Mouse (Mus musculus): ENCODE results near the gene Tef. TPM values are rescaled to one million over a fixed set of nuclear protein-coding genes. Genes with fewer than 3 reads are reported as not detected.

Gene Tef
- polyA plus RNA-seq, 1 experiment, result 16.2 TPM

DNA sequence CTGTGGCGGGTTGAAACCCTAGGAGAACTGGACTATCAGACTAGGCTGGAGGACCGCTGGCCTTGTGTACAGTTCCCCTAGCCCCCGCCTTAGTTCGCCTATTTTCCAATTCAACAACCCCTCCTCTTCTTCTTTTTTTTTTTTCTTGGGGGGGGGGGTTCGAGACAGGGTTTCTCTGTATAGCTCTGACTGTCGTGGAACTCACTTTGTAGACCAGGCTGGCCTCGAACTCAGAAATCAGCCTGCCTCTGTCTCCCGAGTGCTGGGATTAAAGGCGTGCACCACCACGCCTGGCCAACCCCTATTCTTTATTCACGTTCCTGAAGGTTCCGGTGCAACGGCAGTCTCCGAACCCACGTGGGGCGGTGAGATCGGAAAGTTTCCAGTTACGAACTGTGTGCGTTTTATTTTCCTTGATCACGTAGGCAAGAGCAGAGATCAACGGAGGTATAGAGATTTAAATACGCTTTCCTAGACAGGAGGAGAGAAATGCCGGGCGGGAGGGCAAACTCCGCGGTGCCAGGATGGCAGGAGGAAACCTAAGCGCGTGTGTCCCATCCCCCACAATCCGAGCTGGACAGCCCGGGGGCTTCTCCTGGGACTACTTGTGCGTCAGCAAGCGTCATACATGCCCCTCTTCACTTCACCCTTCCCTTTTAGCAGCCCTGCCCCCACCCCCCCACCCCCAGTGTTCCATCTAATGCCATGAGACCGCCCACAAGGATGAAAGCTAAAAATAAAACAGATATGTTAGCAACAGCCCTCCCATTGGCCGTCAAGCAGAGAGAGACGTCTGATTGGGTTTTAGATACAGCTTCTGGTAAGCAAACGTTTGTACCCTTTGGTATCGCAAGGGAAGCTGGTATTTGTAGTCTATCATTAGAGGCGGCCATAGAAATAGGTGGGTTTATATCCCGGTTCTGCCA, 57.4 kb downstream of the Tef start:
- under 1% methylated on average over 39 of the region's 39 CpGs for WGBS
- H3K4me1 ChIP-seq (ENCODE audit: control insufficient read depth, insufficient read depth, low read length), result peaks cover 2% of the 10 kb centered on the region; the same call in 1 of the 2 replicates

DNA sequence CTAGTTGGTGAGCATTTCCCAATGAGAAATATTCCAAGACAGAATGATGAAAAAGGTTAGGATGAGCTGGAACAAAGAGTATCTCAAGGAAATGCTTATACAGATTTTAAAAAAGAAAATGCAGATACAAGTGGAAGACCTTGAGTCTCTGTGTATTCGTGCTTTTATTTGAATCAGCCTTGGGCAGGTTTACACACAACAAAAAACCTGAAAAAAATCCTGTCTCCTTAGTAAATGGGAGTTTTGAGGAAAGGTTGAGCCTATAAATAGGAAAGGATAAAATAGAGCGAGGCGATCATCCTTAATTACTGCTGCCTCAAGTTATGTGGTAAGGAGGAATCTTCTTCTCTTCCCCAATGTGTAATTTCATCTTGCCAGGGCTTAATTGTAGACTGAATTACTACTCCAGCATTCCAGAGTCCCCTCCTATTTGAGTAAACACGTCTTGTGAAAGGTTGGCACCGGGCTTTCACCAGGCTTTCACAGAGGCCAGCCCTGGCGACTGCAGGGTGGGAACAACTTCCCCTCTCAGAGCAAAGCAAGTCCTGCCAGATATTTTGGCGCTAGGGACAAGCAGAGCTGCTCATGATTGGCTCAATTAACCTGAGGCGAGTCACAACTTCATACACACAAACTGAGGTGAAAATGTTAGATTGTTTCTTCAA, 58.4 kb downstream of the Tef start:
- WGBS, result 21% methylated on average over 8 of the region's 8 CpGs
- H3K4me1 ChIP-seq (ENCODE audit: control insufficient read depth, insufficient read depth, low read length), result no peaks in the 10 kb centered on the region; the same call in 1 of the 2 replicates
- no peak overlapping the region for H3K4me3 ChIP-seq (replicated peaks; ENCODE audit: control insufficient read depth, low read depth, low read length)
- TF ChIP-seq CTCF (IDR thresholded peaks at IDR 0.05; ENCODE audit: control insufficient read depth, insufficient read depth, low read length) (no peak), POLR2A (IDR thresholded peaks at IDR 0.05; ENCODE audit: borderline replicate concordance, control insufficient read depth, low read depth, low read length) (no peak)
- H3K27ac ChIP-seq (ENCODE audit: control insufficient read depth, insufficient read depth, low read depth, low read length, poor library complexity), result peak overlapping the region; percentile 29

More for the DNA sequence above, 57.4 kb downstream of the Tef start:
- TF ChIP-seq POLR2A (IDR thresholded peaks at IDR 0.05; ENCODE audit: borderline replicate concordance, control insufficient read depth, low read depth, low read length) (peak; percentile 35; the same call in 1 of the 2 replicates), CTCF (IDR thresholded peaks at IDR 0.05; ENCODE audit: control insufficient read depth, insufficient read depth, low read length) (no peak)
- peak overlapping the region; percentile 93 for H3K4me3 ChIP-seq (replicated peaks; ENCODE audit: control insufficient read depth, low read depth, low read length)
- H3K27ac ChIP-seq (ENCODE audit: control insufficient read depth, insufficient read depth, low read depth, low read length, poor library complexity), result peak overlapping the region; percentile 94

DNA sequence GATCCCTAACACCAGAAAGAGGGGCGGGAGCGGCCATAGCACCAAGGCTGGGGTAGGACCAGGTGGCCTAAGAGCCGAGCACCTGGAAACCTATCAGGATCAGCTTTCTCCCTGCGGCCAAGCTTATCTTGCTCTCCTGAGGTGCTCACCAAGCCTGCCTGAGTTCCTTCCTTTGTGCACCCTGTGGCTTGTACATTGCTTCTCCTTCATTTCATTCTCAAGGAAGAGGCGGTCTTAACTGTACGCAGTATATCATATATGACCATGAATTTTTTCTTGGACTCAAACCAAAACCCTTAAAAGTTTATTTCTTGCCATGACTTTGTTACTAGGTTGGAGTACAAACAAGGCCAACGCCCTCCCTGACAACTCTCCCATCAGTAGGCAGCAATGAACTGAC, 62.0 kb downstream of the Tef start:
- Histone ChIP-seq H3K4me1 (ENCODE audit: control insufficient read depth, insufficient read depth, low read length) (no peaks in the 10 kb centered on the region; the same call in 1 of the 2 replicates), H3K4me3 (replicated peaks; ENCODE audit: control insufficient read depth, low read depth, low read length) (no peak overlapping the region), H3K27ac (ENCODE audit: control insufficient read depth, insufficient read depth, low read depth, low read length, poor library complexity) (no peak overlapping the region)
- WGBS, result 71% methylated on average over 7 of the region's 7 CpGs
- no peak for TF ChIP-seq POLR2A (IDR thresholded peaks at IDR 0.05; ENCODE audit: borderline replicate concordance, control insufficient read depth, low read depth, low read length)
- no peak for TF ChIP-seq CTCF (IDR thresholded peaks at IDR 0.05; ENCODE audit: control insufficient read depth, insufficient read depth, low read length)

DNA sequence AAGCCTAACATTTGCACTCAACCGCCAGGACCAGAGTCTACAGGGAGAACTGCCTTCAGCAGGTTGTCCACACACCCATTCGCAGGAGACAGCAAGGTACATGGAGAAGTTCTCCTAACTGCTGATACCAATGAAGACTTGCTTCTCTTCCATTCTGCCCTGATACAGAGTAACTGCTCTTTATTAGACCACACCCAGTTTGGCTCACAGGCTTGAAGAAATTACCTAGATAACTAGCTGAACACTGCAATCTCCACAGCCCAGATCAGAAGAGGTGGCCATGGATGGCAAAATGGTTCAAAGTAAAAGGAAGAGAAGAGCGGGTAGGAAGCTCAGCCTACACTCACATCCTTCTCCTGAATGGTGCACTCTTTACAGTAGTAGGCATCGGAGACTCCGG, 67.8 kb downstream of the Tef start:
- Histone ChIP-seq H3K4me1 (ENCODE audit: control insufficient read depth, insufficient read depth, low read length) (no peaks in the 10 kb centered on the region; the same call in 1 of the 2 replicates), H3K27ac (ENCODE audit: control insufficient read depth, insufficient read depth, low read depth, low read length, poor library complexity) (peak overlapping the region; percentile 30; the same call in 1 of the 2 replicates), H3K4me3 (replicated peaks; ENCODE audit: control insufficient read depth, low read depth, low read length) (no peak overlapping the region)
- 81% methylated on average over 5 of the region's 5 CpGs for WGBS
- TF ChIP-seq CTCF (IDR thresholded peaks at IDR 0.05; ENCODE audit: control insufficient read depth, insufficient read depth, low read length) (no peak), POLR2A (IDR thresholded peaks at IDR 0.05; ENCODE audit: borderline replicate concordance, control insufficient read depth, low read depth, low read length) (no peak)

DNA sequence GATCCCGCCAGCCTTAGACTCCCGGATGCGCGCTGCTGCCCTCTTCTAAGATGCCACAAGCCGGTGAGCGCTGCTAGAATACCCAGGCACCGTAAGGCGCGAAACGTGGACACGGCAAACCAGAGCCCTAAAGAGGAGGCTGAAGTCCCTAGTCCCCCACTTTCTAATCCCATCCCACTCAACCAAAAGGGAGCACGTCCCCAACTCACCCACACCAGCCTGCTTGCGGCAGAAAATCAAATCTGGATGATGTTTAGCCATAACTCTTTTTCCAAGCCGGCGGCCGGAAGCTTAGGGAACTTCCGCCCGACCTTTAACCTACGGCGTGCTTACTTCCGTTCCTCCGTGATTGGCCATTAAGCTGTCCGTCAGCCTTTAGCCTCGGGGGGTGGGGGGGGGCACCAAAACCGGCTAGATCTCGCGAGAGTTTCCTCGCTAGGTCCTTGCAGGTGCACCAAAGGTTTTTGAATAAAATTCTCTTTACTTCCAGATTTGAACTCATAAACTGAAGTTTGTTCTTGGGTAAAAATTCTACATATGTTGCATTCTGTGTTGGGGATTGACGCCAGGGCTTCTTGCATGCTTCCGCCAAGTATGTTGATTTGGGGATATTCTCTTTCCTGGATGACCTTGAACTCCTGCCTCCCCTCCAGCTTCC, 69.5 kb downstream of the Tef start, which contains the start of gene Phf5a:
TSS of gene Phf5a (minus strand) at position 308 of the 658 bp plus-strand sequence.
- WGBS, result under 1% methylated on average over 30 of the region's 30 CpGs
- Histone ChIP-seq H3K4me1 (ENCODE audit: control insufficient read depth, insufficient read depth, low read length) (no peaks in the 10 kb centered on the region; the same call in 1 of the 2 replicates), H3K27ac (ENCODE audit: control insufficient read depth, insufficient read depth, low read depth, low read length, poor library complexity) (peak within 1 kb of the TSS; percentile 89), H3K4me3 (replicated peaks; ENCODE audit: control insufficient read depth, low read depth, low read length) (peak within 1 kb of the TSS; percentile 85)
- TF ChIP-seq CTCF (IDR thresholded peaks at IDR 0.05; ENCODE audit: control insufficient read depth, insufficient read depth, low read length), result no peak

DNA sequence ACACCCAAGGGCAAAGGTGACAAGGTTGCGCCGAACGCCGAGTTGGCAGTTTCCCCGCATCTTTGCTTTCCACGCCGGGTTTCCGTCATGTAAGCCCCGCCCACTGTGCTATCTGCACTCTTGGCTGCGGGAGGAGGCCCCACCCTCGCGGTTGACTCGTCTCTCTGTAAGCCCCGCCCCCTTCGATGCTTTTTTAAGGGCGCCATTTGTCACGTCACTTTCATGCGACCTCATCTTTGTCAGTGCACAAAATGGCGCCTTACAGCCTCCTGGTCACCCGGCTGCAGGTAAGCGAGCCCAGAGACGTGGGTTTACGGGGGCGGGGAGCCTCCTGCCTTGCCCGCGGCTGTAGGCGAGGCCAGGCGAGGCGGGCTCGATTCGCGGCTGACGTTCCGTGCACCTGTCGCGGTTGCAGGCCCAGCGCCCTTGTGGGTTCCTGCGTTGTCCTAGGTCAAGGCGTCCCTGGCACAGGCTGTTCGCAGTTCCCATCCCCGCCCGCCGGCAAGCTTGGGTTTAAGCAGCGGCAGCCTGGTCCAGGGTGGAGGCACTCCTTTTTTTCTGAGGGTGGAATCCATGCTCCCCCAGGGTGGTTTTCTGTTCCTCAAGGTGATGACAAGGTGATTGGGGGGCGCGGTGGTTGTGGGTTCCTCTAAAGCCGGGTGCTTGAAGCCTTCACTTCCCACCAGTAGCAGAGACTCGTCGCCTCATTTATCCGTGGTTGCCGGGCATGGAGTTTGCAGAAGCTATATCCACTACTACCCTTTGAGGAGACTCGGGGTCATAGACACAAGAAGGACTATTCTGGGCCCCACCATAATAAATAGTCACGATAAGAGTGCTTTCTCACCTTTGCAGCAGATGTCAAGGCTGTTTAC, 70.3 kb downstream of the Tef start, which contains the start of gene Aco2:
TSS of gene Aco2 (plus strand) at position 48 of the 875 bp plus-strand sequence.
- Histone ChIP-seq H3K4me3 (replicated peaks; ENCODE audit: control insufficient read depth, low read depth, low read length) (peak within 1 kb of the TSS; percentile 85), H3K27ac (ENCODE audit: control insufficient read depth, insufficient read depth, low read depth, low read length, poor library complexity) (peak within 1 kb of the TSS; percentile 89), H3K4me1 (ENCODE audit: control insufficient read depth, insufficient read depth, low read length) (no peaks in the 10 kb centered on the region; the same call in 1 of the 2 replicates)
- TF ChIP-seq CTCF (IDR thresholded peaks at IDR 0.05; ENCODE audit: control insufficient read depth, insufficient read depth, low read length) (no peak), POLR2A (IDR thresholded peaks at IDR 0.05; ENCODE audit: borderline replicate concordance, control insufficient read depth, low read depth, low read length) (peak; percentile 40; the same call in 1 of the 2 replicates)
- under 1% methylated on average over 53 of the region's 53 CpGs for WGBS

Other genes with a start within 250 kb of the Tef start
- gene Ep300, start 217.1 kb upstream of the Tef start, polyA plus RNA-seq (2011; ENCODE audit: insufficient read depth, insufficient read length, low replicate concordance, missing spikeins), result 22.3 and 55.4 TPM in 2 replicates
- 8.8 and 18.6 TPM in 2 replicates for gene L3mbtl2, start 138.5 kb upstream of the Tef start, polyA plus RNA-seq (2011; ENCODE audit: insufficient read depth, insufficient read length, low replicate concordance, missing spikeins)
- gene Chadl, start 105.1 kb upstream of the Tef start, polyA plus RNA-seq (2011; ENCODE audit: insufficient read depth, insufficient read length, low replicate concordance, missing spikeins), result not detected in 2 replicates
- gene Zc3h7b, start 57.4 kb upstream of the Tef start, polyA plus RNA-seq (2011; ENCODE audit: insufficient read depth, insufficient read length, low replicate concordance, missing spikeins), result 10.8 and 16.1 TPM in 2 replicates
- 66.5 and 91.3 TPM in 2 replicates for gene Rangap1, start 56.9 kb upstream of the Tef start, polyA plus RNA-seq (2011; ENCODE audit: insufficient read depth, insufficient read length, low replicate concordance, missing spikeins)
- 6.6 and 9.2 TPM in 2 replicates for gene Tob2, start 56.4 kb downstream of the Tef start, polyA plus RNA-seq (2011; ENCODE audit: insufficient read depth, insufficient read length, low replicate concordance, missing spikeins)
- 74.5 and 96.7 TPM in 2 replicates for gene Phf5a, start 69.5 kb downstream of the Tef start, polyA plus RNA-seq (2011; ENCODE audit: insufficient read depth, insufficient read length, low replicate concordance, missing spikeins)
- 41.0 and 71.1 TPM in 2 replicates for gene Aco2, start 69.9 kb downstream of the Tef start, polyA plus RNA-seq (2011; ENCODE audit: insufficient read depth, insufficient read length, low replicate concordance, missing spikeins)
- 12.4 and 12.5 TPM in 2 replicates for gene Polr3h, start 123.8 kb downstream of the Tef start, polyA plus RNA-seq (2011; ENCODE audit: insufficient read depth, insufficient read length, low replicate concordance, missing spikeins)
- gene Csdc2, start 134.3 kb downstream of the Tef start, polyA plus RNA-seq (2011; ENCODE audit: insufficient read depth, insufficient read length, low replicate concordance, missing spikeins), result 0.80 TPM in 1 of 2 replicates, not detected in the other
- gene Pmm1, start 158.5 kb downstream of the Tef start, polyA plus RNA-seq (2011; ENCODE audit: insufficient read depth, insufficient read length, low replicate concordance, missing spikeins), result 23.1 and 51.8 TPM in 2 replicates
- 3.0 TPM in 1 of 2 replicates, not detected in the other for gene 1700029P11Rik, start 178.1 kb downstream of the Tef start, polyA plus RNA-seq (2011; ENCODE audit: insufficient read depth, insufficient read length, low replicate concordance, missing spikeins)
- 60.8 and 96.2 TPM in 2 replicates for gene Xrcc6, start 185.4 kb downstream of the Tef start, polyA plus RNA-seq (2011; ENCODE audit: insufficient read depth, insufficient read length, low replicate concordance, missing spikeins)
- gene Desi1, start 231.4 kb downstream of the Tef start, polyA plus RNA-seq (2011; ENCODE audit: insufficient read depth, insufficient read length, low replicate concordance, missing spikeins), result 12.5 and 22.7 TPM in 2 replicates
- 119 and 144 TPM in 2 replicates for gene Snu13, start 245.2 kb downstream of the Tef start, polyA plus RNA-seq (2011; ENCODE audit: insufficient read depth, insufficient read length, low replicate concordance, missing spikeins)

All from bone marrow, adult 2 months (tissue).